Mouse (Mus musculus) fat pad, adult 2 months (tissue): ENCODE measurements around the gene Slc16a2.

Experiments used
- DNase-seq: peaks from one replicate; pipeline ENCODE4 v3.0.0-alpha.2; 2011; ENCODE audit warnings: low read depth, low spot score; ENCODE audit errors: extremely low read depth

The Slc16a2 gene

DNA sequence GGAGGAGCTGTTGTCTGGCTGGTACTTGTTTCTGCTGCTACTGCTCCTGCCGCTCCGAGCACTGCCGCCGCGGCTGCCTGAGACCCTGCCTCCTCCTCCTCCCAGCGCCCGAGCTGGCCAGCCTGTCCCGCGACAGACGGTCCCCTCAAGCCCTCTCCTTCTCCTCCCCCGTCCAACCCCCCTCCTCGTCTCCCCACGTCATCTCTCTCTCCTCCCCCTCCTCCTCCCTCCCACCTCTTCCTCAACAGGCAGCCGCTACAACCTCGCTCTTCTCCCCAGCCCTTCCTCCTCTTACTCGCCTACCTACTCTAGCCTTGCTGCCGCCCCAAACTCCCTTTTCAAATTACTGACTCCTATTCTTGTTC lies at the start of gene Slc16a2:
TSS of gene Slc16a2 (minus strand) at position 152 of the 365 bp plus-strand sequence.
- DNase-seq = no peak

DNA sequence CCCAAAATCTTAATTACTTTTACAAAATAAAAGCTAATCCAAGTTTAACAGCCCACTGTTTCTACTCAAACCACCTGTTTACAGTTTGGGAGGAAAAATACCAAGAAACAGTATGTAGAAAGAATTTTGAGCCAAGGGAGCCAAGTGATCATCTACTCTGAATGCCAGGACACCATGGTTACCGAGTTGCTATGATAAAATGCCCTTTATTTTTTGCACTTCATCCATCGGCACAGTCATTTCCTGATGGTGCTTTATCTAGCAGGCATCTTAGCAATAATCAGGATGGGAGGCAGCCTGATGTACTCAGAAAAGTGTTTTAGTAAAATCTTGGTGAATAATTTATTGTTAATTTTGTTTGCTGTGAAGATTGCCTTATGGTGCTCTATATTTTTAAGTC lies 41.7 kb upstream of the Slc16a2 start:
- no peak for DNase-seq

DNA sequence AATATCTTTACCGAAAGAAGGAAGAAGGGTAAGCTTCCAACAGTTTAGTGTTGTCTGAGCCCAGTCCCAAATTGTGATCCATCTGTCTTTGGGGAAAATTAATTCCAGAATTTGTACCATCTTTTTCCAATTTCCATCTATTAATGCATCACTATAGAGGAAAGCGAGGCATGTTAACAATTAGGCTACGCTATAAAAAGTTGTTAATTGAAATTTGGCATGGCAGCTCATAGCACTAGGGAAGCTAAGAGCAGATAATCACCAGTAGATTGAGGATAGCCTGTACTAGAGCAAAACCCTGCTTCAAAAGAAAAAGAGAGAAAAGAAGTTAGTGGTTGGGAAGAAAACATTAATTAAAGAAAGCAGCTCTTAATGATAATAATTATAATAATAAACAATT lies 41.1 kb upstream of the Slc16a2 start:
- DNase-seq = no peak

DNA sequence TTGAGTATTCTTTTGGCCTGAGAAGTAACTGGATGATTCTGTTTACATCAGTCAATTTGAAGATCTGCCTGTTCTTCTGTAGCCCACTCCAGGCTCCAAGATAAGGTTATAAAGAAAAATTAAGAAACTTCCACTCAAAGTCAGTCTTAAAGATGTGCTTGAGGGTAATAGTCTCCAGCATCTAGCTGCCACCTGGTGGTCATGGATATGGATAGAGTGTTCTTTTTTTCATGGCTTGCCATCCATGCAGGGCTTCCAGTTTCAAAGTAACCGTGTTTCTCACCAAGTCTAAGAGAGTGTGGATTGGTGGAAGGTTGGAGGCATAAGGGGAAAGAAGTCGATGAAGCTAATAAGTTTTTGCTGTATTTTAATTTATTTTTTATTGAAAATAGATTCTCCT lies 23.5 kb upstream of the Slc16a2 start:
- DNase-seq = no peak

DNA sequence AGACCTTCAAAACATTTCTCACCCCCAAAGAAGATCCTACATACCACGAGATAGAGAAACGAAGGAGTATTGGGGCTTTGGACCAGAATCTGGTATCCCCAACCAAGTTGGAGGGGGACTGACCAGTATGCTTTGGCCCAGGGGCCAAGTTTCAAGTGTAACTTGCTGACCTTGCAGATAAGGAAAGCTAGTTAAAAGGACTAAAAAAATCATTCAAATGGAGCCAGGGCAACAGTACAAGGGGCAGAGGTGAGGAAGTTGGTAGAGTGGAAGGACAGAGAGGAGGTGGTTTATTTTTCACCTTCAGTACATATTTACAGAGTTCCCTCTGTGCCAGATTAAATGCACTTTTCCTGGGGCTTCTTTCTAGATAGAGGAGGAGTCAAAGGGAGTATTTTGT lies 7.1 kb upstream of the Slc16a2 start:
- DNase-seq = no peak

DNA sequence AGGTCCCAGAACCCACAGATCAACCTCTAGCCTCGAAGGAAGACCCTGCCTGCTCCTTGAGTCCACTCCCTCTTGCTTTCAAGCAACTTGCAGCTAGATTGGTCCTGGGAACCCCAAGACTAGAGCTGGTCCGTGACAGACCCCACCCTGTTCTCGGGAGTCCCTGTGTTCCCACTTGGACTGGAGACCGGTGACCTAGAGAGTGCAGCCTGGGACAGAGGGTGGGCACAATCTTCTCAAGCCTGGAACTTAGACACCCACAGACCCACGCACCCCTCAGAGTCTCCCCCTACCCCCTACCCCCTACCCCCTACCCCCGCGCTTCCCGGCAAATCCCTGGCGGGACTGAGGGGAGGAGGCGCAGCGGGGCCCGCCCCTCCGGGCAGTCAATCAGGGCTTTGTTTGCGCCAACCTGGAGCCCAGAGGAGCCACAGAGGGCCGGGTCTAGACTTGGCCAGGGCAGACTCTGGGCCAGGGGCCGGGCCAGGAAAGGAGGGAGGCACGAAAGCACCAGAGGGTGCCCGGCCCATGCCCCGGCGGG lies 558 bp upstream of the Slc16a2 start:
- DNase-seq = no peak

DNA sequence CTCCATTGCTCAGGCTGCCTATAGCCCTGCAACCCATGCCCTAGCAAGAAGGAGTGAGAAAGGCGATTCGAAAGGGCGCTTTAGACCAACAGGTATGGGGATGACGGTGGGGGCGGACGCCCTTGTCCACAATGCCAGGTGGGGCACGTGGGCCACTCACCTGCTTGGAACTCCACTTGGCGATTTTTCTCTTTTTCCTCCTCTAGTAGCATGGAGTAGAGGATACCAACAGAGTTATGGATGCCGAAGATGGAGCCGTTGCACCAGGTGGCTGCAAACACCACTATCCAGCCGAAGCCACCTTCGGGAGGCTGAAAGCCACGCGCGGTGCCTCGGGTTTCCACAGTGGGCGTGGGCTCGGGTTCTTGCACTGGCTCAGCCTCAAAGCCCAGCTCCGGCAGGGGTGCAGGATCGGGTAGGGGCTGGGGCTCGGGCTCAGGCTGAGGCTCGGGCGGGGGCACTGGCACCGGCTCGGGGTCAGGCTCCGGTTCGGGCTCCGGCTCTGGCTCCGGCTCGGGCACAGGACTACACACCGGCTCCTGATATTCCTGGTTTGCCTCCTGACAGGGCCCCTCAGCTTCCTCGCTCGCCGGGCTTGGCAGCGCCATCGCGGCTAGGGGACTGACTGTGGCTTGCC lies 470 bp downstream of the Slc16a2 start:
- no peak for DNase-seq

DNA sequence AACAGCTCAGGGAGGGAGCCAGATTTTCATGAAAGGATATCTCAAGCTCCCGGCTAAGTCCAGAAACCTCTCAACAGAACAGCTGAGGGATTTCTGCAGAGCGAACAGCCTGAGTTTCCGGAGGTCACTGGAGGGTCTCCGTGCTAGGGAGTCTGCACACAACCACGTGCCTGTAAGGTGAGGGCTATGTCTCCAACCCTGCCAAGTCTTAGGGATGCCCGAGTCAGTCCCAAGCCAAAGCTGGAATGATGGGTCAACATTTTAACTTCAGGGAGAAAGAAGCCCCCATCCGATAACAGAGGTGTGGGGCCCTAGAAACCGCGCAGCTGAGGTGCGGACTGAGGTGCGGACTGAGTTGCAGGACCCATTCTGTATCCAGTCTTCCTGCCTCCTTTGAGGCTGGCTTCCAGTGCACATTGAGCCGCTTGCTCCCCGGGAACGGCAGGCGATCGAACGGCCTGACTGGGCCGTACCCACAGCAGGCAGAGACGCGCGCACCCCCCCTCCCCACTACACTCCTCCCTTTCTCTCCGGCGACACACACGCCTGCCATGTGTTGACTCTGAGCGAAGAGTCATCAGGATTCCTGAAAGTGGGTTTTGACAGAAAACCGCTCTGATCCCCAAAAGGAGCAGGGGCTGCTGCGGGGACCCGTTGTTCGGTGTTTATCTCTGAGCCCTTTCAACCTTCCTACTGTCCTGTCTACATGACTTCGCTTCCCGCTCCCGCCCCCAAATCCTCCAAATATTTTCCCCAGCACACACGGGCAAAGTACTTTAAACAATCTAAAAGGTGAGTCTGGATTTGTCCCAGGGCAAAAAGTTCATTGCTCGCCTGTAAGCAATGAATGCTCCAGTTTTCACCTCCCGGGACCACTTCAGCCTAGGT lies 1.2 kb downstream of the Slc16a2 start:
- DNase-seq = no peak

DNA sequence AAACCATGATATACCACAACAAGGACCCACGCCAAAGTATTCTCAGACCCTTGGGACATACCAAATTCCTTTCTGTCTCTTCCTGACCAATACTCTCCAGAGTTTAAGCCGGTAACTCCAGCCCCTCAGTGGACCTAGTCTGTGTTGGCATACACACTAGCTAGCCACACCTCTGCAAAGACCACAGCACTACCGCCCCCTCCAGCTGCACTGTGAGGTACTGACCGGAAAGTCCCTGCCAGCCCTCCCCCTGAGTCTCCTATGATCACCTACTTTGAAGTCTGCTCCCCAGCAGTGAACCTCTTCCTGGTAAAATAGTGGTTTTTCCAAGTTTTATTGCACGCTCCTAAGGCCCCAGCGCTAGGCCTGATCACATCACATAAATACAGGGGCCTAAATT lies 2.5 kb downstream of the Slc16a2 start:
- DNase-seq = no peak

DNA sequence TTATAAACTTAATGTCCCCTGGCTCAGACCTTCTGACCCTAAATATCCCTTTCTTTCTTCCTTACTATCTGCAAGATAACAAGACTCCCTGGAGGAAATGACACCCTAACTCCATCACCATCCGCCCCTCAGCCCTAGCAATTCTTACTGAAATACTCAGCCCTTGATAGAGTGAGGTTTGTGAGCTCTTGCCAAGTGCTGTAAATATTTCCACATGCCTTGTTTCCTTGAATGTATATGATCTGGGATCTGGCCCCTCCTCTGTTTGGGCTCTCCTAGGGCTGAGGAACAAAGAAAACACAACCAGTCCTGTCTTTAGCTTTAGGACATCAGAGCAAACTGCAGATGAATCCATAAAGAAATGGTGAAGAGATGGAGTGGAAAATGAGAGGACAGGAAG lies 9.1 kb downstream of the Slc16a2 start:
- DNase-seq = no peak

DNA sequence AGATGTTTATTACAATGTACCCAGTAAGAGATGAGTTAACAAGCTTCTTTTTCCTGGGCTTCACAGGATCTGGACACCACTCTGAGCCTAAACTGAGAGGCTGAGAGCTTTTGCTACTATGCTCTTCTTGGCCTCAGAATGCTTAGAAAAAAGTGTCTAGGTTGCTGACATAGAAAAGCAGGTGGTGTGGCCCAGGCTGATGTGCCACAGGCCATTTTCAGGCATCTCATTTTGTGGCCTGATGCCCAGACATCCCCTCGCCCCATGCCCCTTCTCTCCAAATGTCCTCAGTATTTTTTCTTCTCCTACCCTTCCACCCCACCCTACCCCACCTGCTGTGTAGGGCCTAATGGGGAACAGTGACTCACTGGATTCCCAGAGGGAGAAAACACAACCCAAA lies 11.3 kb downstream of the Slc16a2 start:
- no peak for DNase-seq

DNA sequence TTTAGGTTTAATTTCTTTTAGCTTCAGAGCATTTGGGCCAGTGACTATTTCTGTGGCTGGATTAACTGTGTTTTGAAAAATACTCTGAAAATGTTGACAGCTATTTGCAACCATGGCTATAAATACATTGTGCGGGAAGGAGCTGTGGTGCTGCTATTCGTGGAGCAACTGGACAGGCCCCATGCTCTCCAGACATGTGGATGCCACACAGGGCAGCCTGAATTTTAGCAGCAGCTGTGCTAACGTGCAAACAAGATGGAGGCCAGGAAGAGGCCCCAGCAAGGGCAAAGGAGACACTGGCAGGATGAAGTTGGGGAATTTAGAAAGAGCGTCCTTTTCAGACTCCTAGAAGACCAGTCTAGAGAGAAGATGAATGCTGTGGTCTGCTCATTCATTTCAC lies 15.4 kb downstream of the Slc16a2 start:
- DNase-seq = no peak

DNA sequence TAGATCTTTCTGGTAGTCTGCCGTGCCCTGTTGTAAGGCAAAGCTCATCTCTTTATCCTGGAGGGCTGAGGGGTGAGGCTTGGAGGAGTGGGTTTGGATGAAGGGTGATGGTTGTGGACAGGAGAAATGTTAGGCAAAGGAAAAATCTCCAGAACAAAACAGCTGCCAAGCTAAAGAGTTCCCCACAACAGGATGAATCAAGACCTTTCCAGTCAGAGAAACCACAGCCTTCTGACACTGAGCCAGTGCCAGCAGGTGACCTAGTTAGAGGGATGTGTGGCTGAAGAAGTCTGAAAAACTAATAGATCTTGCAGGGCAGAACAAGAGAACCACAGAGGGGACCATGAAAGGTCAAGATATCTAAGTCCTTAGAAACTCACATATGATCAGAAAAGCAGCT lies 24.8 kb downstream of the Slc16a2 start:
- DNase-seq = no peak

DNA sequence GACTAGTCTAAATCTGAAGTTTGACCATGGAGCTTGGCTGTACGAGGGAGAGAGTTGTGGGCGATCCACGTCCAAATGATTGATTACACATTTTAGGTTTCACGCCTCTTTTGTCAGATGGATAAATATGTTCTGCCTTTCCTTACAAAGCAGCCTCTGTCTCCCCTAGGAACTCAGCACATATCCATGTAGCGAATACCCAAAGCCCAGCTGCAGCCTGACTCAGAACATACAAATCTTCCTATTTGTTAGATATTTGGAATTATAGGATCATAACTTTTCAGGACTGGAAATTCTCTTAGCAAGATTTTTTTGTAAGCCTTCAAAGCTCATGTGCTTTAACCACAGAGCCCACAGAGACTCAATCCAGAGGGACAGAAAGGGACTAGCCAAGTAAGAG lies 26.3 kb downstream of the Slc16a2 start:
- no peak for DNase-seq

DNA sequence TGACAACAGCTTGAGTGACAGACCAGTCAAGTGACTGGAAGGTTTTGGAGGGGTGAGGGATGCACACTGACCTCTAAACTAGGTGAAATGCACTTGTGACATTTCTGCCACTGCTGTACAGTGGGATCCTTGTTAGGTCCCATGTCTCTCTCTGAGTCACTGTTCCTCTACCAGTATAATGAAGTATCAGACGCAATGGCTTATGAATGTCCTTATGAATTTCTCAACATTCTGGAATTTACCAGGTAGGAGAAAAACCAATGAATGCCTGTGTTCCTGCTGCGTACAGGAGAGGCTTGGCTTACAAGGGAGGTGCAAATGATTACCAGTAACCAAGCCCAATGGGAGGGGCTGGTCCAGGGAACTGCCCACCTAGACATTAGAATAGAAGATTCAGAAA lies 30.5 kb downstream of the Slc16a2 start:
- DNase-seq = no peak

DNA sequence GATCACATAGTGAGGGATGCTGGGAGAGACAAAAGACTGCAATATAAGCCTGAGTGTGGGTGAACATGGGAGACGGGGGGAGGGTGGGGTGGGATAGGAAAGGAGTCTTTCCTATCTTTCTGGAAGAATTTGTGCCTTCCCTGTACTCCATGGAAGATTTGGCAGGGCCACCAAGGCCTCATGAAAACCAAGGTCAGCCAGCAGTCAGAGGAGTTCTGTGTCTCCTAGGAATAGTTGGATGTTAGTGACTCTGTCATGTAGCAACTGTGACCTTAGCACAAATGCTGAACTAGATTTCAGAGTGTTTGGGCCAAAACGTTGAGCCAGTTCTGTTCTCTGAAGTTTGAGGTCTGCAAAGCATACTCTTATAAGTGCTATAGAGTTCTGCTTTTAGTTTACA lies 36.1 kb downstream of the Slc16a2 start:
- no peak for DNase-seq

DNA sequence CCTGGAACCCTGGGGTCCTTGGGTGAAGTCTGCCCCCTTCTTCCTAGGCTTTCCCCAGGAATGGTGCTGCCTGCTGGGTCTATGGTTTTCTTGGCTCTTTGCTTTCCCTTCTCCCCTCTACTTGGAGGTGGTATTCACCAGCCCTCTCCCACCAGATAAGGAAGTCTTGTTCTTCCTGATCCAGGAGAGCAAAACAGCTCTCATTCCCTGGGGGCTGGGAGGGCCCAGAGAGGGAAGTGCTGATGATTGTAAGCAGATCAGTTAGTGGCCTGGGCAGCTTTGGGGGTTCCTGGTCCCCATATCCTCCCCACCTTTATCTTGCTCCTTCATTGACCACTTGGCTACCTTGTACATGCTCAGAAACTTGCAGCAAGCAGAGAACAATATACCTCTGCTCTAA lies 45.4 kb downstream of the Slc16a2 start:
- DNase-seq = no peak

DNA sequence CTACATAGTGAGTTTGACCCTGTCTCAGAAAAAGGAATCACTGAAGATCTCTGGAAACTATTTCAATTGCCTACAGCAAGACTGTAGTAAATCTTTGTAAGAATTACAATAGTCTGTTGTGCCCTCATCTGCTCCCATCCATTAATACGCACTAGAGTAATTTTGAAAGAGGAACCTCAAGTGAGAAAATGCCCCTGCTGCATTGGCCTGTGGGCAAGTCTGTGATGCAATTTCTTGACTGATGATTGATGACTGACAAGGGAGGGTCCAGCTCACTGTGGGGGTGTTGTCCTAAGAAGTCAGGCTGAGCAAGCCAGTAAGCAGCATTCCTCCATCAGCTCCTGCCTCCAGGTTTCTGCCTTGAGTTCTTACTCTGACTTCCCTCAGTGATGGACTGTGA lies 75.6 kb downstream of the Slc16a2 start:
- no peak for DNase-seq

DNA sequence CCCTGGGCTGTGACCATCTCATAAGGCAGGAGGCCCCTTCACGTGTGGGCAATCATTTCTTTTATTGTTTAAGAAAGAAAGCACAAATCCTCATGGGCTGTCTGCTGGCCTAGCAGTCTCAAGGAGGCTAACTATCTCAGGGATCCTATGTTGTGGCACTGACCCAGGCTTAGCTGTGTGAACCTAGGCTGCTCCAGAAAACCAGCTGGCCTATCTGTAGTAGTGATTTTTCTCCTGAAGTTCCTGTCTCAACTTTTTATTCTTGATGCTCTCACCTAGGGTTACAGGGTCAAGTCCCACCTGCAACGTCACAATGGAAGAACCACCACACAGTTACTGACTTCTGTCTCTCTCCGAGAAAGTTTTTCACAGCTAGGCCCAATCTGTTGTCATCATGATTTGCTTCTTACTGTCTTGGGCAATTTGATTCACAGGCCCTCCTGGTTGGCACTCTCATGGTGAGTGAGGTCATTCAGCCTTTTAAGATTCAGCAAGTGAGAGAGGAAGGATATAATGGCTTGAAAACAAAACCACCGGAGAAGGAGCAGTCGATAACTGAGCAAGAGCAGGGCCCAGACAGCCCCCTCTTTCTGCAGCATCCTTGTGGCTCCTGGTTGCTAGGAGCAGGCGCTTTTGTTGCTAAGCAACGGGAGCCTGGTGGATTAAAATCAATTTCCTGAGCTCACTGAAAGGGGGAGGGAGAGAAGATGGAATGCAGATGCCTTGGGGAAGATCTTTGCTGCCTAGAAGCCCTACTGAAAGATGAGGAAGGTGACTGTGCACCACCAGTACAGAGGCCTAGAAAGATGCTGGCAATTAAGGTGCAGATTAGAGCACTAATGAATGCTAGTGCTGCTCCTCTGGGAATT lies 77.4 kb downstream of the Slc16a2 start:
- DNase-seq = no peak

DNA sequence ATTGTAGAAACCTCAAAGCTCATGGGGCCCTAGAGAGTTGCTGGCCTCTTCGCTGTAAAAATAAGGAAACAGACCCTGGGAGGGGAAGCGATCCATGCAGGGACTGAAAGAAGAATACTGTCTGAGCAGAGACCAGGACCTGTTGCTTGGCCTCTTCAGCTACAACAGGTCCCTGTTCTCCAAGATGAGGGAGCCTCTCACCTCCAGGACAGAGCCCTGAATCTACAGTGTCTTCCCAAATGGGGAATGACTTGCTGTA lies 79.8 kb downstream of the Slc16a2 start:
- no peak for DNase-seq

DNA sequence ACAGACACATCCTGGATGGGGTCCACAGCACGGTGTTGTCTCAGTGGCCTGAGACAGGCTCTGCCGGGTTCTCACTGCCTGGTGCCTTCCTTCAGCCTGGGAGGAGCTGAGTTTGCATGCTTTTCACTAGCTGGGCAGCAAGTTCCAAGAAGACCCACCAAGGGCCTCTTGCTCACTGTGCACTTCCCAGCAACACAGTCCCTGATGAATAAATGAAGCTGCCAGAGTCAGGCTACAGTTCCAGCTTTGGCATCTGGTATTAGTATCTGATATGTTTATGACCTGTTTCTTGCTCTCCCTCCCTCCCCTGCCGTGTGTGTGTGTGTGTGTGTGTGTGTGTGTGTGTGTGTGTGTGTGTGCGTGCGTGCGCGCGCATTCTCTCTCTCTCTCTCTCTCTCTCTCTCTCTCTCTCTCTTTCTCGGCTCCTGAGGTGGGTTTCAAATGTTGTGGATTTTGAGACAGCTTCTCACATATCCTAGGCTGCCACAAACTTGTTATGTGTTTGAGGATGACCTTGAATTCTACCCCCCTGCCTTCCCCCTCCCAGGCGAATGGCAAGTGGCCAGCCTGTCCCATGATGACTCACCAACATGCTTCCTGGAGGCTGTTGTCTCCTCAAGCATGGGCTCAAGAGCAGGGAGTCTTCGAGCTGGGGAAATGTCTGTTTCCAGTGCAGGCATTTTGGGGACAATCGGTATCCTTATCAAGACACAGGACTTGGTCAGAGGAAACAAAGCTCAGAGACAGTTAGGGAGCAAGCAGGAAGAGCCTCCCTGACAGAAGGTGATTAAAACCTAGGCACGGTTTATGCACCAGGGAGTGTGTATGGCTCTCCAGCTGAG lies 80.3 kb downstream of the Slc16a2 start:
- DNase-seq = no peak
